Mouse (Mus musculus) neural tube, embryonic 11.5 days (tissue): ENCODE measurements around the gene Asl. TPM values are rescaled to one million over a fixed set of nuclear protein-coding genes. Genes with fewer than 3 reads are reported as not detected.

Experiments used
- ATAC-seq: fragments of 200-750 bp; cut with Nextera tagmentation; 2 replicates; pipeline ENCODE4 v1.8.0; 2017; ENCODE audit warnings: moderate number of reproducible peaks, mild to moderate bottlenecking, moderate TSS enrichment, moderate library complexity; ENCODE audit not compliant: insufficient read depth, low FRiP score, low TSS enrichment
- DNase-seq: peaks from one replicate; pipeline ENCODE4 v3.0.0-alpha.2; 2015; ENCODE audit warnings: low spot score
- H3K27ac ChIP-seq: fragments of 300-500 bp; sonication (generic); 2 replicates; pipeline ENCODE4 v1.5.1; 2014; ENCODE audit warnings: low read depth, mild to moderate bottlenecking, low read length
- H3K27me3 ChIP-seq: fragments of 300-500 bp; sonication (generic); 2 replicates; pipeline ENCODE4 v1.6.1; 2014; ENCODE audit warnings: mild to moderate bottlenecking, low read length, mixed read lengths; ENCODE audit not compliant: control insufficient read depth, insufficient read depth
- H3K36me3 ChIP-seq: fragments of 300-500 bp; sonication (generic); 2 replicates; pipeline ENCODE4 v1.6.1; 2014; ENCODE audit warnings: mild to moderate bottlenecking, low read length, moderate library complexity, mixed read lengths; ENCODE audit not compliant: control insufficient read depth, insufficient read depth
- H3K4me1 ChIP-seq: fragments of 300-500 bp; sonication (generic); 2 replicates; pipeline ENCODE4 v1.6.1; 2014; ENCODE audit warnings: low read length, mixed read lengths; ENCODE audit not compliant: control insufficient read depth, insufficient read depth
- H3K4me2 ChIP-seq: fragments of 300-500 bp; sonication (generic); 2 replicates; pipeline ENCODE4 v1.6.1; 2014; ENCODE audit warnings: low read depth, mild to moderate bottlenecking, moderate library complexity
- H3K4me3 ChIP-seq: fragments of 300-500 bp; sonication (generic); 2 replicates; pipeline ENCODE4 v1.5.1; 2014; ENCODE audit warnings: low read depth, low read length
- H3K9ac ChIP-seq: fragments of 300-500 bp; sonication (generic); 2 replicates; pipeline ENCODE4 v1.6.1; 2014; ENCODE audit warnings: mild to moderate bottlenecking, low read length
- H3K9me3 ChIP-seq: fragments of 300-500 bp; sonication (generic); 2 replicates; pipeline ENCODE4 v1.6.1; 2016; ENCODE audit warnings: low read length; ENCODE audit not compliant: control insufficient read depth
- WGBS: fragments of 180-500 bp; shearing (Covaris S2); extraction: QIAGEN DNeasy Blood & Tissue Kit; methylation state at CpG from one replicate; pipeline ENCODE4 v1.1.7; 2014; 5-methylcytosine and 5-hydroxymethylcytosine counted together
- polyA plus RNA-seq: library from polyadenylated mRNA; unstranded; fragments of >200 nt; fragmentation: Nextera tagmentation; extraction: Ambion mirVana; gene quantifications from 2 replicates; pipeline ENCODE4 v1.2.1, GENCODE M21; 2014

Gene Asl
- polyA plus RNA-seq, 1 experiment from 2014 or later: 30.8 TPM

- peaks cover 3% of the 10 kb centered on the region; the same call in 1 of the 2 replicates for H3K9me3 ChIP-seq
- H3K36me3 ChIP-seq: no peaks in the 10 kb centered on the region
- no peak overlapping the region for H3K9ac ChIP-seq
- ATAC-seq (no peak), DNase-seq (no peak)
- peaks cover 2% of the 10 kb centered on the region; the same call in 1 of the 2 replicates for H3K4me1 ChIP-seq
- no peak overlapping the region for H3K4me3 ChIP-seq
- no peak overlapping the region for H3K4me2 ChIP-seq
- WGBS: 97% methylated on average over 1 of the region's 1 CpGs
- H3K27ac ChIP-seq: no peak overlapping the region
- no peaks in the 10 kb centered on the region for H3K27me3 ChIP-seq
Observed at GRCm38 (mm10) chr5:130007344-130007743, 21.7 kb downstream of the Asl start.

DNA sequence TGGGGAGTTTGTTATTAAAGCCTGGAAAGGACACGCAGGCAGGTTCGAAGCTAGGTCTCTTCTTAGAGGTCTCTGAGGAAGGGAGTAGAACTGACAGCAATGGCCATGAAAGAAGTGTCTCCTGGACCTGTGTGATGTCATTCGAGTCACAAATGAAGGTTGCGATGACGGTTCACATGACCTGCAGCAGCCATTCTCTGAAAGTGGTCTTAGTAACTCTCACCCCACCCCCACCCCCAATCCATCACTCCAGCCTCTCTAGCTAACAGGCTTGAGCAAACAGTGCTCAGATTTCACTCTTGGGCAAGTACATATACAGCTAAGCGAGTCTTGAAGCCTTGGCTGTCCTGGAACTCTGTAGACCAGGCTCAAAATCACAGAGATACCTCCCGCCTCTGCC lies 25.8 kb downstream of the Asl start:
- no peak overlapping the region for H3K27ac ChIP-seq
- 47% methylated on average over 7 of the region's 7 CpGs for WGBS
- peak overlapping the region; percentile 56 for H3K4me3 ChIP-seq
- no peaks in the 10 kb centered on the region for H3K36me3 ChIP-seq
- H3K9me3 ChIP-seq: peaks cover 3% of the 10 kb centered on the region; the same call in 1 of the 2 replicates
- H3K4me2 ChIP-seq: peak overlapping the region; percentile 81
- no peaks in the 10 kb centered on the region for H3K27me3 ChIP-seq
- peaks cover 2% of the 10 kb centered on the region; the same call in 1 of the 2 replicates for H3K4me1 ChIP-seq
- ATAC-seq (no peak), DNase-seq (peak; percentile 17)
- peak overlapping the region; percentile 75; the same call in 1 of the 2 replicates for H3K9ac ChIP-seq

DNA sequence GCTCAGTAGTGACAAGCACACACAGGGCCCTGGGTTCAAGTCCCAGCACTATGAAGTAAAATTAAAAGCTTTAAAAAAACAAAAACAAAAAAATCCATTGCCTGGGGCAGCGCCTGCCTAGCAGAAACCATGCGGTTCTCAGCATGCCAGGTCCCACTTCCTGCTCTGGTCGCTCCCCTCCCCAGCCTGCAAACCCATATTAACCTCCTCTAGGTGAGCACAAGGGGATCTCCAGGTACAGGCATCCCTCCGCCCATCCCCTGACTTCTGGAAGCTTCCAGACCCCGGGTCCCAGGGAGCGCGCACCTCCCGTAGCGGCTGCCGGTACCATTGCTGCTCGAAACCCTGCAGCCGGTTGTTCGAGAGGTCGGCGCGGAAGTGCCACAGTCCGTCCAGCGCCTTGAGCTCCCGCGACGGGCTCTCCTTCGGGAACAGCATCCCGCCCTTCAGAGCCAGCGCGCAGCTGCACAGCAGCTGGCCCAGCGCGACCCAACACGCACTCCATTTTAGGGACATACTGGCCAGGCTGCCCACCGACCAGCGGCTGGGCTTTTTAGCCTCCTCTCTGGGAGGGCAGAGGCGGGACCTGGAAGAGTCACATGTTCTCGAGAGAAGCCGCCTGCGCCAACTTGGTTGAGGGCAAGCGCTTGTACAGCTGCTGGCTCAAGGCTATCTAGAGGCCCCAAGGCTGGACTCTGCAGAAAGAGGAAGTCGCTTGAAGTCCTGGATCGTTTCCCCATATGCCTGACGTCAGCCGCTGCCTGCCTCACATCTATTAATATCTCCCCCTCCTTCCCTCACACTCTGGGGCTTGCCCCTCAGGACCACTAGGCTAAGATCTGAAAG lies 26.5 kb downstream of the Asl start, which contains the start of gene Gusb:
Gene Gusb (minus strand): TSS at position 749 of the 846 bp plus-strand sequence.
- Histone ChIP-seq H3K4me3 (peak within 1 kb of the TSS; percentile 56), H3K27ac (0 out of 2 replicates have a peak within 1 kb of the TSS, but pooled peaks have one; percentile 39), H3K27me3 (no peaks in the 10 kb centered on the region), H3K9ac (peak within 1 kb of the TSS; percentile 75), H3K4me2 (peak within 1 kb of the TSS; percentile 81), H3K9me3 (peaks cover 3% of the 10 kb centered on the region; the same call in 1 of the 2 replicates), H3K36me3 (no peaks in the 10 kb centered on the region), H3K4me1 (peaks cover 2% of the 10 kb centered on the region; the same call in 1 of the 2 replicates)
- DNase-seq (peak; percentile 80), ATAC-seq (peak; percentile 71)
- WGBS: 2% methylated on average over 39 of the region's 39 CpGs

DNA sequence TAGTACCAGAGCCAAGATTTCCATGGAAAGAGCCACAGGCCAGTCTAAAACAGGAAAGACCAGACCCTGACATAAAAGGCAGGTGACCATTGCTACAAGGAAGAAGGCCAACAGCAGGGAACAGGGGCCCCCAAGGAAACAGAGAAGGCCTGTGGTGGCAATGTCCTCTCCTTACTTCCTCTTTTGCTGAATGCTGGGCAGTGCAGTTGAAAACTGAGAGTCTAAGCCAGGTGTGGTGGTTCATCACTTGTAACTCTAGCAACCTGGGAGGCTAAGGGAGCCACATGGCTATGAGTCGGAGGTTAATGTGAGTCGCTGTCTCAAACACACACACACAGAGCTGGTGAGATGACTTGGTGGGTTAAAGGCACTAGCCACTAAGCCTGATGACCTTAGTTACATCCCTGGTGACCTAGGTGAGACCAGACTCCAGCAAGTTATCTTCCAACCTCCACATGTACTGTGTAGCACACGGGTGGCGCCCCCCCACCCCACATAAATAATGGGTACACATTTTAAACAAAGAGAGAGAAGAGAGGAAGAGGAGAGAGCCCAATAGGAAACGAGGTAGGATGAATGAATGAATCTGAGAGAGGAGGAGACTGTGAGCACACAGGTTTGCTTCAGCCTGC lies 27.6 kb downstream of the Asl start:
- Histone ChIP-seq H3K4me1 (peaks cover 2% of the 10 kb centered on the region; the same call in 1 of the 2 replicates), H3K4me2 (peak overlapping the region; percentile 81), H3K27me3 (no peaks in the 10 kb centered on the region), H3K27ac (no peak overlapping the region), H3K9ac (peak overlapping the region; percentile 14; the same call in 1 of the 2 replicates), H3K9me3 (peaks cover 3% of the 10 kb centered on the region; the same call in 1 of the 2 replicates), H3K4me3 (peak overlapping the region; percentile 56; the same call in 1 of the 2 replicates), H3K36me3 (no peaks in the 10 kb centered on the region)
- WGBS: 62% methylated on average over 5 of the region's 5 CpGs
- no peak for DNase-seq
- no peak for ATAC-seq

DNA sequence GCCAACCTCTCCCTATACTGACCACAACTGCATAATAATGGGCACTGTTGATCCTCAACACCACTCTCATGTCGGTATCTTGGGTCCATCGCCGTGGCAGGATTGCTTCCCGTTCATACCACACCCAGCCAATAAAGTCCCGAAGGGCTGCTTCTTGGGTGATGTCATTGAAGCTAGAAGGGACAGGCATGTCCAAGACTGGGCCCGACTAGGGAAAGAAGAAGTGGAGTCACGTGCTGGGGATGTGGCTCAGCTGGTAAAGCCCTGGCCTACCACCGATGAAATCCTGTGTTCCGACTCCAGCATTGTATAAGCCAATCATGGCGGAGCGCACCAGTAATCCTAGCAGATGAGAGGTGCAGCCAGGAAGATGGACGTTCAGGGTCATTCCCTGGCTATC lies 28.3 kb downstream of the Asl start:
- H3K9me3 ChIP-seq: peaks cover 3% of the 10 kb centered on the region; the same call in 1 of the 2 replicates
- no peaks in the 10 kb centered on the region for H3K36me3 ChIP-seq
- no peak for ATAC-seq
- no peaks in the 10 kb centered on the region for H3K27me3 ChIP-seq
- no peak for DNase-seq
- no peak overlapping the region for H3K4me2 ChIP-seq
- no peak overlapping the region for H3K4me3 ChIP-seq
- no peak overlapping the region for H3K9ac ChIP-seq
- WGBS: 94% methylated on average over 12 of the region's 12 CpGs
- H3K27ac ChIP-seq: no peak overlapping the region
- H3K4me1 ChIP-seq: peaks cover 2% of the 10 kb centered on the region; the same call in 1 of the 2 replicates

GRCm38 (mm10) chr5:129999097-129999496 lies 29.9 kb downstream of the Asl start:
- DNase-seq: peak; percentile 67
- no peaks in the 10 kb centered on the region for H3K36me3 ChIP-seq
- H3K9ac ChIP-seq: no peak overlapping the region
- H3K4me2 ChIP-seq: no peak overlapping the region
- no peaks in the 10 kb centered on the region for H3K27me3 ChIP-seq
- no peak overlapping the region for H3K4me3 ChIP-seq
- peaks cover 2% of the 10 kb centered on the region; the same call in 1 of the 2 replicates for H3K4me1 ChIP-seq
- no peaks in the 10 kb centered on the region for H3K9me3 ChIP-seq
- no peak overlapping the region for H3K27ac ChIP-seq
- no peak for ATAC-seq
- WGBS: 34% methylated on average over 4 of the region's 4 CpGs

GRCm38 (mm10) chr5:129997700-129998099 lies 31.3 kb downstream of the Asl start:
- Histone ChIP-seq H3K9me3 (no peaks in the 10 kb centered on the region), H3K4me3 (no peak overlapping the region), H3K27ac (no peak overlapping the region), H3K27me3 (no peaks in the 10 kb centered on the region), H3K4me2 (no peak overlapping the region), H3K9ac (no peak overlapping the region), H3K4me1 (no peaks in the 10 kb centered on the region), H3K36me3 (no peaks in the 10 kb centered on the region)
- DNase-seq: no peak
- ATAC-seq: no peak
- 73% methylated on average over 19 of the region's 19 CpGs for WGBS

- WGBS: 95% methylated on average over 7 of the region's 7 CpGs
- H3K9ac ChIP-seq: no peak overlapping the region
- no peaks in the 10 kb centered on the region for H3K4me1 ChIP-seq
- H3K4me2 ChIP-seq: no peak overlapping the region
- no peak overlapping the region for H3K4me3 ChIP-seq
- H3K27ac ChIP-seq: no peak overlapping the region
- H3K36me3 ChIP-seq: no peaks in the 10 kb centered on the region
- no peaks in the 10 kb centered on the region for H3K27me3 ChIP-seq
- no peaks in the 10 kb centered on the region for H3K9me3 ChIP-seq
- DNase-seq (no peak), ATAC-seq (no peak)
Observed at GRCm38 (mm10) chr5:129994989-129995388, 34.1 kb downstream of the Asl start.
